Mouse (Mus musculus): Measurements from ENCODE around the gene Aasdh.

Gene Aasdh

GRCm38 (mm10) chr5:76841859-76842258 is 63.5 kb downstream of the Aasdh start:
- CTCF ChIA-PET = no interaction called here

DNA sequence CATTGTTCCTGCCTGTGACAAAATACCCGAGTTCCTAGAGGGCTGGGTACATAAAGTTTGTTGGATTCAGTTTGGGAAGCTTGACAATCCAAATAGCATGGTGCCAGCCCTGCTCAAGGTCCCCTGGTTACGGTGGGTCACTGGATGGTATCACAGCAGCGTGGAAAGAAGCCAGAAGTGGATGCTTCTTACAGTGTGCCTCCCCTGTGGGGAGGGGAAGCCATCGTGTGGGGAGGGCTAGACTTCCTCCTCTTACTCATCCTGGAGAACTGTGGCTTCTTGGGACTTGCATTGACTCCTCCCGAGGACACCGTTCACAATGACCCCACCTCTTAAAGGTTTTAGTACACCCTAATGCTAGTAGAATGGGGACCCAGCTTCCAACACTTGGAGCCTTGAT is 65.5 kb downstream of the Aasdh start:
- CTCF ChIA-PET = interaction anchor here (0.7 kb wide), 1 partner anchor 242 kb away, joined by 26 read pairs; no protein-coding TSS in a partner anchor

- CTCF ChIA-PET = no interaction called here
These were observed 68.3 kb downstream of the Aasdh start for GRCm38 (mm10) chr5:76837018-76837417.

- CTCF ChIA-PET = interaction anchor here (0.7 kb wide), 1 partner anchor 182 kb away, joined by 3 read pairs; no protein-coding TSS in a partner anchor
These were observed 72.6 kb downstream of the Aasdh start for GRCm38 (mm10) chr5:76832529-76833210.

- CTCF ChIA-PET = no interaction called here
These were observed 76.6 kb downstream of the Aasdh start for GRCm38 (mm10) chr5:76828527-76829240.
